Mouse (Mus musculus): ENCODE data around the gene Olfm1. TPM values are rescaled to one million over a fixed set of nuclear protein-coding genes. Genes with fewer than 3 reads are reported as not detected.

The Olfm1 gene
- polyA plus RNA-seq, 1 experiment = not detected

DNA sequence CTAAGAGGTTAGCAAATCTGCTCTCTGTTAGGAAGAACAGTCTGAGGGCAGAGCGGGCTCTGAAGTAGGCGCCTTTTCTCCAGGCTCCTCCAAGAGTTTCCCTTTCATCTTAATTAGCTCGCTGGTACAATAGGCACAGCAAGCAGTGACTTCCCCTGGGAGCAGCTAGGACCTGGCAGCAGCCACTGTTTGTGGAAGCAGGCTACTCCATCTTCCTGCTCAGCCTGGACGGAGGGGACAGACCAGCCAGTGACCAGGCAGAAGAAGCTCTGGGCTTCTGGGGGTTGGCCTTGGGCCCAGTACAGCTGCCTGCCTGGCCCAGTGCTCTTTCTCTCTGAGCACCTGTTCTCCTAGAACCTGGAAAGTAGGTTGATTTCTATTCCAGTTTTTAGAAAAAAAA lies 77.8 kb downstream of the Olfm1 start:
- H3K27ac ChIP-seq (ENCODE audit: insufficient read depth, low read depth, low read length) = no peak overlapping the region
- no peak overlapping the region for H3K4me3 ChIP-seq (ENCODE audit: insufficient read depth, low read depth, low read length)
- H3K4me1 ChIP-seq (ENCODE audit: control insufficient read depth, insufficient read depth, low read length) = peaks cover 6% of the 10 kb centered on the region
- WGBS = 49% methylated on average over 4 of the region's 4 CpGs
- TF ChIP-seq POLR2A (IDR thresholded peaks at IDR 0.05; ENCODE audit: insufficient read depth, low read depth, low read length) (no peak), CTCF (IDR thresholded peaks at IDR 0.05; ENCODE audit: insufficient read depth, low read depth, low read length) (no peak)

DNA sequence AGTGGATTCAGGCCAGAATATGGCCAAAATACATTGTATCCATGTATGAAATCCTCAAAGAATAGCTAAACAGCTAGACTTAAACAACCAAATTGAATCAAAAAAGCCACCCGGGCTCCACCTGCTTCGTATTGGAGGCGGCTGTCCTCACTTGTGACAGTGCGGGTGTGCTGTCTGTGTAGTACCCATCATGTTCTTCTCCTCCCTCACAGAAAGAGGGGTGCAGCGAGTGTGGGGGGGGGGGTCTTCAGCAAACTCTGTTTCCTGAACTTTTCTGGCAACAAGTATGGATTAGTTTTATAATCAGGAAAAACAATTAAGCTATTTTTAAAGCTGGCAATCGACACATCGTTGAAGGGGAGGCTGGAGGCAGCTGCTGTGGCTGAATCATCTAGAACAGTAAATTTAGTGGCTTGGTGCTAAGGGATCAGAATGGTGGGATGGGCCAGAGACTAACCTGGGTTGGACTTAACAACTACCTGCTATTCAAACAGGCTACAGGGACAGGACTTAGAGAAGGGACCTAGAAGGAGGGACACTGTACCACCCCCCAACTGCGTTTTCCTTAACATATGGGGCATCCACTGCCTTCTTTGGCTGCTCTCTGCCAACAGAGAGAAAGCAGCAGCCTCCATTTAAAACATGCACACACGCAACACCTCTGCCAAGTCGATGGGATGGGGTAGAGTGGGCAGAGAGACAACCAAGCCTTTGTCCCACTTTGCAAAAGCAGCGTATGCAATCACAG lies 79.6 kb downstream of the Olfm1 start:
- Histone ChIP-seq H3K4me3 (ENCODE audit: insufficient read depth, low read depth, low read length) (no peak overlapping the region), H3K27ac (ENCODE audit: insufficient read depth, low read depth, low read length) (no peak overlapping the region), H3K4me1 (ENCODE audit: control insufficient read depth, insufficient read depth, low read length) (peaks cover 6% of the 10 kb centered on the region)
- TF ChIP-seq CTCF (IDR thresholded peaks at IDR 0.05; ENCODE audit: insufficient read depth, low read depth, low read length) = no peak
- no peak for TF ChIP-seq POLR2A (IDR thresholded peaks at IDR 0.05; ENCODE audit: insufficient read depth, low read depth, low read length)
- WGBS = 49% methylated on average over 11 of the region's 11 CpGs

DNA sequence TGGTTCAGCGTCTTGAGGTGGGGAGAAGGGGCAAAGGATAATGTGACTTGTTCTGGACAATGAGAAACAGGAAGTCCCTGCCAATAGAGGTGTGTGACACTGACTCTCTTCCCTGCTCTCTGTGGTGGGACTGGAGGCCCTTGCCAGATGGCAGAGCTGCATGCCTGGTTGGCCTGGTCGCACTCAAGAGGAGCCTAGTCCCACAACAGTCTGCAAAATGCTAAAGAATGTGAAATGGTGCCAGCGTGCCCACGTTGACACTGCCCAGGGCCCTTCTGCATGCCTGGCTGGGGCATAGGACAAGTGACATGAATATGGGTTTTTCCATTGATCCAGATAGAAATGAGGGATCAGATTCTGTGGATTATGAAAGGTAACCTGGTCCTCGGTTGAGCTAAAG lies 81.2 kb downstream of the Olfm1 start:
- Histone ChIP-seq H3K4me3 (ENCODE audit: insufficient read depth, low read depth, low read length) (no peak overlapping the region), H3K4me1 (ENCODE audit: control insufficient read depth, insufficient read depth, low read length) (peaks cover 13% of the 10 kb centered on the region), H3K27ac (ENCODE audit: insufficient read depth, low read depth, low read length) (no peak overlapping the region)
- TF ChIP-seq POLR2A (IDR thresholded peaks at IDR 0.05; ENCODE audit: insufficient read depth, low read depth, low read length) (no peak), CTCF (IDR thresholded peaks at IDR 0.05; ENCODE audit: insufficient read depth, low read depth, low read length) (no peak)
- 92% methylated on average over 5 of the region's 5 CpGs for WGBS

DNA sequence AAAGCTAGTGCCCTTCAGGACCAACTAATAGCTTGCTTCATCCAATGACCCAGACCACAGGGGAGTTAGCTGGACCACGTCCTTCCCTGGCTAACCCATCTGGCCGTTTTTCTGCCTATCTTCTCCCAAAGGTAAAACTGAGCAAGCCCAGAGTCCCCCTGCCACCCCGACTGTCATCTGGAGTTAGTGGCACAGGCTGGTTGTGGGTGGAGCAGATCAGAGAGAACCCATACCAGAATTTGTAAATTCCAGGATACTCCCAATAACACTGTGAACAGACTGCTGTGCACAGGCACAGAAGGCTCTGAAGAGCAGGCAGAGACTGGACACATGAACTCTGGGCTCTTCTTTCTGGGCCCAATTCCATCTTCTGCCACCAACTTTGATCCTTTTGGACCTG lies 82.6 kb downstream of the Olfm1 start:
- Histone ChIP-seq H3K27ac (ENCODE audit: insufficient read depth, low read depth, low read length) (no peak overlapping the region), H3K4me3 (ENCODE audit: insufficient read depth, low read depth, low read length) (no peak overlapping the region), H3K4me1 (ENCODE audit: control insufficient read depth, insufficient read depth, low read length) (peaks cover 17% of the 10 kb centered on the region)
- WGBS = 91% methylated on average over 3 of the region's 3 CpGs
- TF ChIP-seq POLR2A (IDR thresholded peaks at IDR 0.05; ENCODE audit: insufficient read depth, low read depth, low read length) = no peak
- no peak for TF ChIP-seq CTCF (IDR thresholded peaks at IDR 0.05; ENCODE audit: insufficient read depth, low read depth, low read length)

DNA sequence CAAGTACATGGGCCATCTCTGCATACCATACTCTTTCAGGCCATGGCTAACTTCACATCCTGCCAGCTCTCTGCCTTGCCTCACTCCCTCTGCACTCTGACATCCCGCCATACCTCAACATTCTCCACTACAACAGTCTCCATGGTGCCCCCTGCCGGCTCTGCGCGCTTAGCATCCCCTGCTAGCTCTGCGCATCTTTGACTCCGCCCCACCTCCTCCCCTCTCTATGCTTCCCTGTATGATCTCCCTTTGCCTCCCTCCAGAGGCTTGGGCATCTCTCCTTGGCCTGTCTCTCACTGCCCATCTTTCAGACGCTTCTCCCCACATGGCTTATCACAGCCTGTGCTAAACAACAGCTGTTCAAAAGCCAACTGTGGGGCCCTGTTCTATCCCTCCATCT lies 85.4 kb downstream of the Olfm1 start:
- H3K27ac ChIP-seq (ENCODE audit: insufficient read depth, low read depth, low read length) = no peak overlapping the region
- 29% methylated on average over 7 of the region's 7 CpGs for WGBS
- H3K4me3 ChIP-seq (ENCODE audit: insufficient read depth, low read depth, low read length) = no peak overlapping the region
- peak; percentile 56 for TF ChIP-seq CTCF (IDR thresholded peaks at IDR 0.05; ENCODE audit: insufficient read depth, low read depth, low read length)
- TF ChIP-seq POLR2A (IDR thresholded peaks at IDR 0.05; ENCODE audit: insufficient read depth, low read depth, low read length) = no peak
- peaks cover 12% of the 10 kb centered on the region for H3K4me1 ChIP-seq (ENCODE audit: control insufficient read depth, insufficient read depth, low read length)

DNA sequence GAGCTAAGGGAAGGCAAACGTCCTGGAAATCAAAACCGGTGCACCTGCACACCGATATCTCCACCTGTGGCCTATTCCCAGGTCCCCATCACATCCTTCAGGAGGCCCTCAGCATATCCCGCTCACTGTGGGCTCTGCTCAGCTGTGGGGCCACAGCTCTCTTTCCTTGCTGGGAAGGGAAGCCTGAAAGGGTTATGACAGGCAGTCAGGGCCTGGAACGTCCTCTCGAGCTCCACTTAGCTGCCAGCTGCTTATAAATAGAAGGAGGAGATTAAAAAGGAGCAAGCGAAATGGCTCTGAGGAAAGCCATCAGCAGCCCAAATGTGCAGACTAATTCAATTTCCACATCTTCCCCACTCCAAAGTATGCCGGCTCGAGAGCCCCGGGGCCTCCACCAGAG lies 86.1 kb downstream of the Olfm1 start:
- Histone ChIP-seq H3K4me3 (ENCODE audit: insufficient read depth, low read depth, low read length) (no peak overlapping the region), H3K27ac (ENCODE audit: insufficient read depth, low read depth, low read length) (no peak overlapping the region), H3K4me1 (ENCODE audit: control insufficient read depth, insufficient read depth, low read length) (peaks cover 12% of the 10 kb centered on the region)
- TF ChIP-seq POLR2A (IDR thresholded peaks at IDR 0.05; ENCODE audit: insufficient read depth, low read depth, low read length) (no peak), CTCF (IDR thresholded peaks at IDR 0.05; ENCODE audit: insufficient read depth, low read depth, low read length) (no peak)
- WGBS = 70% methylated on average over 10 of the region's 10 CpGs

Other genes starting within 250 kb of the Olfm1 start
- gene Fcnb, start 108.1 kb upstream of the Olfm1 start, polyA plus RNA-seq (2012; ENCODE audit: insufficient read depth, insufficient read length, low replicate concordance, missing spikeins) = not detected in 2 replicates